Mouse (Mus musculus): Measurements from ENCODE around the gene Evpl.

GRCm38 (mm10) chr11:116171959-116172358 lies 65.9 kb downstream of the Evpl start:
- TF ChIP-seq EP300 (optimal IDR thresholded peaks at IDR 0.05) (no peak), CTCF (IDR thresholded peaks at IDR 0.05; ENCODE audit: low read depth) (no peak)
